In the genomic region with DNA sequence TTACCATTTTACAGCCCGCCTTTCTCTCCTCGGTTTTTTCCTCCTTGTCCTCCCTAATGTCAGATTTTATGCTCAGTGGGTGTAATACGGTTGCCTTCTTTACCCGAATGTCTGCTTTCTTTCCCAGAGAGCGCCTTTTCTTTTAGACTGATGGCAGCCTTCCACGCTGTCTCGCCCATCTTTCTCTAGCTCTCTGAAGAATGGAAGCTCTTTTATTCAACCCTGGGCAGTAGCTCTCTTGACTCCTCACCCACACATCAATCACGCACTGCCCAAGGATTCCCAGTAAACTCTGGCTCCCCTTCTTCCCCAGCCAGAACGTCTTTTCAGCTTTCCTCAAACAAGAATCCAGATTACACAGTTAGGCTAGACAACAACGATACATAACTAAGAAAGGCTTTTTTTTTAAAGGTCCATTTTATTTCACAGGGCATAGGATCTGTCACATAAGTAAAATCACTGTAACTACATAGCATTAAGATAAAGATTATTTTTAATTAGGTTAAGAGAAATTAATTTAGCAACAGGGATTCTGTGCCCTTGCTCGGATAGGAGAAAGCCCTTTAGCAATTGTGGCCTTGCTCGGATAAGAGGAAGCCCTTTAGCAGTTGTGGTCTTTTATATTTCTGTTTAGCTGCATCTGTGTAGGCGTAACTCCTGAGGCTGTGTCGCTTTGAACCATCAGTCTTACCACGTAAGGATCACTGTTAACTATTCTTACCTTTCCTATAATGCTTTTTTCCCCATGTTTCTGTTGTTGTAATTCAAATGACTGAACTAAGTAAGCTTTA, we compare ENCODE assay signal across 17 mouse cellular contexts.
DNase-seq lines count a peak whose midpoint lies in the region; ATAC-seq lines count a peak whose summit lies in the region.
"Had no signal": no experiment of that assay in that cellular context is flagged by ENCODE, and none has a peak within 500 bp of the region (broad histone marks: within the 10 kb centered on the region; RNA-seq: fewer than 3 reads in every experiment).

No protein-coding gene starts in this region.

- no peak overlapping the region for H3K4me3 ChIP-seq in hindbrain, embryonic 15.5 days
- no peak overlapping the region for H3K4me3 ChIP-seq in midbrain, embryonic 14.5 days (replicated peaks; ENCODE audit: low read depth, low read length)
- H3K4me3 ChIP-seq in neural tube, embryonic 14.5 days (ENCODE audit: low read depth, low read length): no peak overlapping the region
- H3K4me3 ChIP-seq: forebrain, embryonic 10.5 days; kidney, embryonic 15.5 days; limb, embryonic 12.5 days; liver, embryonic 13.5 days had no signal

- H3K36me3 ChIP-seq in hindbrain, embryonic 15.5 days: no peaks in the 10 kb centered on the region
- H3K36me3 ChIP-seq in midbrain, embryonic 14.5 days (ENCODE audit: control insufficient read depth, insufficient read depth, low read length): no peaks in the 10 kb centered on the region
- H3K36me3 ChIP-seq in neural tube, embryonic 14.5 days (ENCODE audit: control insufficient read depth, insufficient read depth, low read length): no peaks in the 10 kb centered on the region
- H3K36me3 ChIP-seq: forebrain, embryonic 10.5 days; kidney, embryonic 15.5 days; limb, embryonic 12.5 days; liver, embryonic 13.5 days had no signal

- DNase-seq in cerebellum, postnatal 10 days: peak; percentile 18 to 34
- no peak for DNase-seq in cerebellum, postnatal 25 days
- peak; percentile 53 for DNase-seq in midbrain, embryonic 14.5 days
- no peak for DNase-seq in adrenal gland, adult 8-10 months
- no peak for DNase-seq in lung, postnatal 14 days
- DNase-seq: cerebellum, adult 11 months; gastrocnemius, postnatal 25 days; liver, embryonic 13.5 days; right cerebral cortex, postnatal 25 days had no signal

- 0 out of 2 replicates have a peak overlapping the region, but pooled peaks have one; percentile 22 for H3K27ac ChIP-seq in hindbrain, embryonic 15.5 days (replicated peaks)
- H3K27ac ChIP-seq in midbrain, embryonic 14.5 days (replicated peaks; ENCODE audit: low read depth, low read length): peak overlapping the region; percentile 33
- H3K27ac ChIP-seq in neural tube, embryonic 14.5 days (ENCODE audit: low read depth, low read length): peak overlapping the region; percentile 36; the same call in 1 of the 2 replicates
- H3K27ac ChIP-seq: forebrain, embryonic 10.5 days; kidney, embryonic 15.5 days; limb, embryonic 12.5 days; liver, embryonic 13.5 days had no signal

- no peak overlapping the region for H3K9ac ChIP-seq in hindbrain, embryonic 15.5 days
- H3K9ac ChIP-seq in midbrain, embryonic 14.5 days (replicated peaks; ENCODE audit: low read length): no peak overlapping the region
- no peak overlapping the region for H3K9ac ChIP-seq in neural tube, embryonic 14.5 days (replicated peaks; ENCODE audit: low read depth, low read length)
- H3K9ac ChIP-seq: kidney, embryonic 15.5 days; limb, embryonic 12.5 days; liver, embryonic 13.5 days had no signal

- peak overlapping the region; percentile 22 for H3K4me2 ChIP-seq in hindbrain, embryonic 15.5 days
- peak overlapping the region; percentile 27 for H3K4me2 ChIP-seq in midbrain, embryonic 14.5 days (ENCODE audit: low read length)
- no peak overlapping the region for H3K4me2 ChIP-seq in neural tube, embryonic 14.5 days (ENCODE audit: low read depth, low read length)
- H3K4me2 ChIP-seq: heart, embryonic 11.5 days; kidney, embryonic 15.5 days; limb, embryonic 12.5 days; liver, embryonic 13.5 days had no signal

- peak; percentile 85 for ATAC-seq in hindbrain, embryonic 15.5 days (ENCODE audit: low FRiP score, low read depth)
- ATAC-seq in midbrain, embryonic 14.5 days (ENCODE audit: low FRiP score, low TSS enrichment): peak; percentile 48; the same call in 1 of the 2 replicates
- ATAC-seq in neural tube, embryonic 14.5 days (ENCODE audit: low read depth): peak; percentile 76
- no peak for ATAC-seq in erythroid progenitor cell, adult 5-6 weeks (replicated peaks; ENCODE audit: low FRiP score, poor library complexity, severe bottlenecking)
- ATAC-seq: intestine, embryonic 16.5 days had no signal

- no peaks in the 10 kb centered on the region for H3K27me3 ChIP-seq in hindbrain, embryonic 15.5 days
- no peaks in the 10 kb centered on the region for H3K27me3 ChIP-seq in midbrain, embryonic 14.5 days (ENCODE audit: control insufficient read depth, insufficient read depth, low read length)
- H3K27me3 ChIP-seq in neural tube, embryonic 14.5 days (ENCODE audit: control insufficient read depth, insufficient read depth, low read length): no peaks in the 10 kb centered on the region
- H3K27me3 ChIP-seq: kidney, embryonic 15.5 days; limb, embryonic 12.5 days; liver, embryonic 13.5 days had no signal

- peaks cover 7% of the 10 kb centered on the region; the same call in 1 of the 2 replicates for H3K4me1 ChIP-seq in hindbrain, embryonic 15.5 days (replicated peaks)
- H3K4me1 ChIP-seq in midbrain, embryonic 14.5 days (ENCODE audit: control insufficient read depth, insufficient read depth, low read length): peaks cover 6% of the 10 kb centered on the region; the same call in 1 of the 2 replicates
- 0 out of 2 replicates have a peak, but pooled peaks cover 7% of the 10 kb centered on the region for H3K4me1 ChIP-seq in neural tube, embryonic 14.5 days (ENCODE audit: control insufficient read depth, insufficient read depth, low read length)
- H3K4me1 ChIP-seq: forebrain, embryonic 10.5 days; kidney, embryonic 15.5 days; limb, embryonic 12.5 days; liver, embryonic 13.5 days had no signal

- H3K9me3 ChIP-seq in hindbrain, embryonic 15.5 days: no peaks in the 10 kb centered on the region
- no peaks in the 10 kb centered on the region for H3K9me3 ChIP-seq in midbrain, embryonic 14.5 days (ENCODE audit: control insufficient read depth, low read length)
- no peaks in the 10 kb centered on the region for H3K9me3 ChIP-seq in neural tube, embryonic 14.5 days (ENCODE audit: control insufficient read depth, low read length)
- H3K9me3 ChIP-seq: forebrain, embryonic 10.5 days; kidney, embryonic 15.5 days; limb, embryonic 12.5 days; liver, embryonic 13.5 days had no signal

- 25% methylated on average over 15 of the region's 15 CpGs for WGBS in hindbrain, embryonic 15.5 days
- WGBS in midbrain, embryonic 14.5 days: 18% methylated on average over 15 of the region's 15 CpGs
- 27% methylated on average over 15 of the region's 15 CpGs for WGBS in neural tube, embryonic 14.5 days

Comparison
In these comparisons a context has a peak if more than half of its experiments do, and no peak if none do; other contexts are left out.
1. DNase-seq: peak in cerebellum, postnatal 10 days (2 of 2) and midbrain, embryonic 14.5 days (single experiment); none in cerebellum, postnatal 25 days (0 of 2), adrenal gland, adult 8-10 months (single experiment) and lung, postnatal 14 days (single experiment).
2. Peak in every context shown above with its lines, with median percentiles within 50 percentile points of each other: H3K27ac ChIP-seq.